Mouse (Mus musculus) lung, embryonic 16.5 days (tissue): ENCODE data around the gene Slc25a23. TPM values are rescaled to one million over a fixed set of nuclear protein-coding genes. Genes with fewer than 3 reads are reported as not detected.

Experiments
- ATAC-seq: fragments of 200-750 bp; cut with Nextera tagmentation; 2 replicates; pipeline ENCODE4 v1.8.0; 2017; ENCODE audit warnings: low read depth, mild to moderate bottlenecking, moderate library complexity
- H3K27ac ChIP-seq: fragments of 300-500 bp; sonication (generic); 2 replicates; pipeline ENCODE4 v1.5.1; 2014; ENCODE audit warnings: mild to moderate bottlenecking, control low read depth, low read length
- H3K27me3 ChIP-seq: fragments of 300-500 bp; sonication (generic); 2 replicates; pipeline ENCODE4 v1.6.1; 2014; ENCODE audit warnings: low read depth, low read length, mixed read lengths; ENCODE audit not compliant: control insufficient read depth, insufficient read depth
- H3K36me3 ChIP-seq: fragments of 300-500 bp; sonication (generic); 2 replicates; pipeline ENCODE4 v1.6.1; 2014; ENCODE audit warnings: low read length; ENCODE audit not compliant: control insufficient read depth, insufficient read depth
- H3K4me1 ChIP-seq: fragments of 300-500 bp; sonication (generic); replicated peaks from 2 replicates; pipeline ENCODE4 v1.6.1; 2014; ENCODE audit warnings: low read length, mixed read lengths; ENCODE audit not compliant: control insufficient read depth, insufficient read depth
- H3K4me2 ChIP-seq: fragments of 300-500 bp; sonication (generic); 2 replicates; pipeline ENCODE4 v1.6.1; 2014; ENCODE audit warnings: low read depth, low read length, control low read depth
- H3K4me3 ChIP-seq: fragments of 300-500 bp; sonication (generic); 2 replicates; pipeline ENCODE4 v1.5.1; 2014; ENCODE audit warnings: mild to moderate bottlenecking, low read length, control low read depth
- H3K9ac ChIP-seq: fragments of 300-500 bp; sonication (generic); 2 replicates; pipeline ENCODE4 v1.6.1; 2014; ENCODE audit warnings: low read length, control low read depth
- H3K9me3 ChIP-seq: fragments of 300-500 bp; sonication (generic); 2 replicates; pipeline ENCODE4 v1.6.1; 2016; ENCODE audit warnings: low read length; ENCODE audit not compliant: control insufficient read depth
- WGBS: fragments of 180-500 bp; shearing (Covaris S2); extraction: QIAGEN DNeasy Blood & Tissue Kit; methylation state at CpG from one replicate; pipeline ENCODE4 v1.1.7; 2014; 5-methylcytosine and 5-hydroxymethylcytosine counted together
- polyA plus RNA-seq: library from polyadenylated mRNA; unstranded; fragments of >200 nt; fragmentation: Nextera tagmentation; extraction: Ambion mirVana; gene quantifications from 2 replicates; pipeline ENCODE4 v1.2.1, GENCODE M21; 2015

The Slc25a23 gene
- polyA plus RNA-seq, 1 experiment from 2014 or later = 8.1 TPM

- Histone ChIP-seq H3K27me3 (no peaks in the 10 kb centered on the region), H3K4me1 (peaks cover 17% of the 10 kb centered on the region), H3K9me3 (no peaks in the 10 kb centered on the region), H3K9ac (peak within 1 kb of the TSS; percentile 78), H3K4me3 (peak within 1 kb of the TSS; percentile 67), H3K4me2 (peak within 1 kb of the TSS; percentile 79), H3K27ac (peak within 1 kb of the TSS; percentile 92), H3K36me3 (peaks cover 13% of the 10 kb centered on the region)
- peak; percentile 94 for ATAC-seq
- WGBS = under 1% methylated on average over 51 of the region's 51 CpGs
Observed at GRCm38 (mm10) chr17:57011236-57012141, 48.2 kb downstream of the Slc25a23 start, which contains the start of the genes Gtf2f1 and Gm17949. TSS of gene Gtf2f1 (minus strand) at chr17:57011288. TSS of gene Gm17949 (plus strand) at chr17:57011469.

DNA sequence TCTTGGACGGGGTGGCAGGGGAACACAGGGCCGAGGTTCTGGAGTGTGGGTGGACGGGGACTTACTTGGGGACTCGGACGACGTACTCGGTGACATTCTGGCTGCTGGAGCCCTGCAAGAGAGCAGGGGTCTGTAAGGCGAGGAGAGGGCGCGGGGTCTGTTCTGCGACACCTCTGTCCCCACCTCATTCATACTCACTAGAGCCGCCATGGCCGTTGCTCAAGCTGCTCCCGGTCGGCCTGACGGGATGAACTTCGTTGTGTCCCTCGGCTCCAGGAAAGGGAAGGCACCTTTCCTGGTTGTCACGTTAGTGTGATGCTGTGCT, 48.8 kb downstream of the Slc25a23 start:
- H3K36me3 ChIP-seq = peaks cover 18% of the 10 kb centered on the region
- peak overlapping the region; percentile 53 for H3K27ac ChIP-seq
- H3K4me3 ChIP-seq = peak overlapping the region; percentile 67
- peaks cover 17% of the 10 kb centered on the region for H3K4me1 ChIP-seq
- H3K4me2 ChIP-seq = peak overlapping the region; percentile 76
- peak; percentile 29 for ATAC-seq
- no peaks in the 10 kb centered on the region for H3K27me3 ChIP-seq
- H3K9ac ChIP-seq = peak overlapping the region; percentile 67
- H3K9me3 ChIP-seq = no peaks in the 10 kb centered on the region
- WGBS = 0% methylated on average over 19 of the region's 19 CpGs

- Histone ChIP-seq H3K36me3 (peaks cover 36% of the 10 kb centered on the region), H3K9ac (no peak overlapping the region), H3K27me3 (no peaks in the 10 kb centered on the region), H3K4me3 (no peak overlapping the region), H3K27ac (no peak overlapping the region), H3K4me1 (peaks cover 13% of the 10 kb centered on the region), H3K4me2 (no peak overlapping the region), H3K9me3 (no peaks in the 10 kb centered on the region)
- ATAC-seq = no peak
- WGBS = 91% methylated on average over 13 of the region's 13 CpGs
Observed at GRCm38 (mm10) chr17:57007137-57007905, 52.3 kb downstream of the Slc25a23 start.

- no peaks in the 10 kb centered on the region for H3K9me3 ChIP-seq
- no peak overlapping the region for H3K27ac ChIP-seq
- H3K4me1 ChIP-seq = no peaks in the 10 kb centered on the region
- H3K4me3 ChIP-seq = no peak overlapping the region
- WGBS = 80% methylated on average over 7 of the region's 7 CpGs
- no peaks in the 10 kb centered on the region for H3K27me3 ChIP-seq
- ATAC-seq = no peak
- H3K9ac ChIP-seq = no peak overlapping the region
- H3K4me2 ChIP-seq = no peak overlapping the region
- peaks cover 42% of the 10 kb centered on the region for H3K36me3 ChIP-seq
Observed at GRCm38 (mm10) chr17:57003994-57004393, 55.7 kb downstream of the Slc25a23 start.

- no peak overlapping the region for H3K4me3 ChIP-seq
- ATAC-seq = no peak
- H3K27me3 ChIP-seq = no peaks in the 10 kb centered on the region
- H3K4me2 ChIP-seq = no peak overlapping the region
- H3K9me3 ChIP-seq = no peaks in the 10 kb centered on the region
- no peak overlapping the region for H3K27ac ChIP-seq
- H3K9ac ChIP-seq = no peak overlapping the region
- H3K4me1 ChIP-seq = peaks cover 5% of the 10 kb centered on the region
- WGBS = 41% methylated on average over 8 of the region's 8 CpGs
- peaks cover 29% of the 10 kb centered on the region for H3K36me3 ChIP-seq
Observed at GRCm38 (mm10) chr17:57001228-57001627, 58.4 kb downstream of the Slc25a23 start.

GRCm38 (mm10) chr17:56999968-57000609, 59.6 kb downstream of the Slc25a23 start, which contains the start of gene Pspn:
TSS of gene Pspn (minus strand) at chr17:57000018.
- Histone ChIP-seq H3K36me3 (peaks cover 24% of the 10 kb centered on the region), H3K4me3 (no peak within 1 kb of the TSS), H3K9ac (no peak within 1 kb of the TSS), H3K9me3 (no peaks in the 10 kb centered on the region), H3K27ac (no peak within 1 kb of the TSS), H3K4me1 (peaks cover 5% of the 10 kb centered on the region), H3K4me2 (no peak within 1 kb of the TSS), H3K27me3 (no peaks in the 10 kb centered on the region)
- WGBS = 81% methylated on average over 9 of the region's 9 CpGs
- ATAC-seq = no peak

DNA sequence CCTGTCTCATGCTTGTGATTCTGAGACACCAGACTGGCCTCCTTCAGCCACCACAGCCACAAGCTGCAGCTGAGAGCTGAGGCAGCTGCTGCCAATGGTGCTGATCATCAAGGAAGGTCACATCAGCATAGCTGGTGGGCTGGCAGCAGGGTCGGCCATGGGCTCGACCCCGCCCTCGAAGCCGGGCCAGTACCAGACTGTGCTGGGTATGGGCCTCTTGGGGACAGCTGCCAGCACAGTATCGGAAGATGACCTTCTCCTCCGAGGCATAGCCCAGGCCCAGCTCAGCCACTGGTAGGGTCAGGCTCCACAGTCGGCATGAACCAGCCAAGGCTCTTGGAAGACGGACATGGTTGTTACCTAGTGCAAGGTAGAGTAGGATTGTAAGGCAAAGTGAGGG, 60.2 kb downstream of the Slc25a23 start:
- Histone ChIP-seq H3K36me3 (peaks cover 23% of the 10 kb centered on the region), H3K4me3 (no peak overlapping the region), H3K4me2 (no peak overlapping the region), H3K9ac (no peak overlapping the region), H3K27ac (no peak overlapping the region), H3K9me3 (no peaks in the 10 kb centered on the region), H3K4me1 (peaks cover 5% of the 10 kb centered on the region), H3K27me3 (no peaks in the 10 kb centered on the region)
- ATAC-seq = no peak
- 91% methylated on average over 9 of the region's 9 CpGs for WGBS

- H3K27ac ChIP-seq = peak within 1 kb of the TSS; percentile 67
- no peaks in the 10 kb centered on the region for H3K9me3 ChIP-seq
- H3K9ac ChIP-seq = peak within 1 kb of the TSS; percentile 74
- ATAC-seq = peak; percentile 99
- peaks cover 5% of the 10 kb centered on the region for H3K4me1 ChIP-seq
- peak within 1 kb of the TSS; percentile 75 for H3K4me3 ChIP-seq
- H3K4me2 ChIP-seq = peak within 1 kb of the TSS; percentile 73
- no peaks in the 10 kb centered on the region for H3K27me3 ChIP-seq
- under 1% methylated on average over 38 of the region's 38 CpGs for WGBS
- peaks cover 29% of the 10 kb centered on the region for H3K36me3 ChIP-seq
Observed at GRCm38 (mm10) chr17:56997029-56997667, 62.5 kb downstream of the Slc25a23 start, which contains the start of gene Alkbh7. TSS of gene Alkbh7 (plus strand) at chr17:56997339.
